Comparison of ENCODE assay signal across 7 mouse cellular contexts in the genomic region with DNA sequence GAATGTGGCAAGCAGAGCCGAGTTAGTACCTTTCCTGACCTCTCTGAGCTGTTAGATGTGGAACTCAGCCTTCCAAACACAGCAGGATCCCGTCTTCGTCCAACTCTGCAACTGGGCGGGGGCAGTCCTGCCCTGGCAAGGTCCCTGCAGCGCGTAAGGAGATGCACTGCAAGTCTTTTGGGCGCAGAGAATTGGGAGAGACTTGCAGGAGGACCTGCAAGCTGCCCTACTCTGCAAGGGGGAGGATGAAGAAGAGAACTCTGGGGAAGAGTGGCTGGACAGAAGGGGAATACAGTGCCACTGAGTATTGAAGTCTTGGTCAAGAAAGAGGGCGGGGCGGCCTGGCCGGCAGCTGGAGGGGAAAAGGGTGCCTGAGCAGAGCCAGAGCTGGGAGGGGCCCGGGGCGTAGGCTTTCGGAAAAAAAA. TPM values are rescaled to one million over a fixed set of nuclear protein-coding genes. Genes with fewer than 3 reads are reported as not detected.
A peak's percentile ranks its signal among the peaks of the same experiment; 100 is the strongest.
DNase-seq lines count a peak whose midpoint lies in the region; ATAC-seq and TF ChIP-seq lines count a peak whose summit lies in the region.

No protein-coding gene starts in this region.

- peak overlapping the region; percentile 31 for H3K4me3 ChIP-seq in forebrain, embryonic 15.5 days
- H3K4me3 ChIP-seq in hindbrain, embryonic 10.5 days: peak overlapping the region; percentile 56
- peak overlapping the region; percentile 64 for H3K4me3 ChIP-seq in liver, adult 2 months (ENCODE audit: insufficient read depth, low read depth, low read length)
- H3K4me3 ChIP-seq in midbrain, embryonic 16.5 days (ENCODE audit: low read depth, low read length): peak overlapping the region; percentile 28

- H3K4me1 ChIP-seq in forebrain, embryonic 15.5 days: peaks cover 15% of the 10 kb centered on the region
- peaks cover 20% of the 10 kb centered on the region for H3K4me1 ChIP-seq in hindbrain, embryonic 10.5 days (replicated peaks)
- peaks cover 2% of the 10 kb centered on the region; the same call in 1 of the 2 replicates for H3K4me1 ChIP-seq in liver, adult 2 months (ENCODE audit: control insufficient read depth, insufficient read depth, low read length)
- peaks cover 9% of the 10 kb centered on the region for H3K4me1 ChIP-seq in midbrain, embryonic 16.5 days (ENCODE audit: control insufficient read depth, insufficient read depth, low read length)

- peak overlapping the region; percentile 44 for H3K4me2 ChIP-seq in forebrain, embryonic 15.5 days (replicated peaks)
- peak overlapping the region; percentile 61 for H3K4me2 ChIP-seq in midbrain, embryonic 16.5 days (ENCODE audit: low read length)

- 2% methylated on average over 13 of the region's 13 CpGs for WGBS in forebrain, embryonic 15.5 days
- WGBS in hindbrain, embryonic 10.5 days: under 1% methylated on average over 13 of the region's 13 CpGs
- 1% methylated on average over 13 of the region's 13 CpGs for WGBS in liver, adult 2 months
- 2% methylated on average over 13 of the region's 13 CpGs for WGBS in midbrain, embryonic 16.5 days

- no peaks in the 10 kb centered on the region for H3K27me3 ChIP-seq in forebrain, embryonic 15.5 days
- no peaks in the 10 kb centered on the region for H3K27me3 ChIP-seq in hindbrain, embryonic 10.5 days (ENCODE audit: insufficient read depth, poor library complexity, severe bottlenecking)
- no peaks in the 10 kb centered on the region for H3K27me3 ChIP-seq in liver, adult 2 months (ENCODE audit: control insufficient read depth, insufficient read depth, low read length)
- peaks cover 6% of the 10 kb centered on the region; the same call in 1 of the 2 replicates for H3K27me3 ChIP-seq in midbrain, embryonic 16.5 days (ENCODE audit: control insufficient read depth, insufficient read depth, low read depth, low read length)

- no peak overlapping the region for H3K27ac ChIP-seq in forebrain, embryonic 15.5 days (replicated peaks)
- H3K27ac ChIP-seq in hindbrain, embryonic 10.5 days: peak overlapping the region; percentile 65
- H3K27ac ChIP-seq in liver, adult 2 months (replicated peaks; ENCODE audit: insufficient read depth, low read depth, low read length): peak overlapping the region; percentile 30
- no peak overlapping the region for H3K27ac ChIP-seq in midbrain, embryonic 16.5 days (ENCODE audit: low read length)

- H3K36me3 ChIP-seq in forebrain, embryonic 15.5 days: no peaks in the 10 kb centered on the region
- no peaks in the 10 kb centered on the region for H3K36me3 ChIP-seq in hindbrain, embryonic 10.5 days
- H3K36me3 ChIP-seq in liver, adult 2 months (ENCODE audit: control insufficient read depth, insufficient read depth, low read length): no peaks in the 10 kb centered on the region
- H3K36me3 ChIP-seq in midbrain, embryonic 16.5 days (ENCODE audit: control insufficient read depth, insufficient read depth, low read length): no peaks in the 10 kb centered on the region

- DNase-seq in Muller cell, postnatal 12 days (ENCODE audit: inconsistent ontology term): peak; percentile 72
- peak; percentile 64 for DNase-seq in adrenal gland, postnatal 25 days
- DNase-seq in hindbrain, embryonic 10.5 days (ENCODE audit: low spot score): peak; percentile 51
- DNase-seq in liver, adult 2 months (ENCODE audit: extremely low read depth, low read depth, low spot score): peak; percentile 56
- DNase-seq in yolk sac, embryonic 10.5 days (ENCODE audit: low spot score): peak; percentile 59

- no peak for TF ChIP-seq CTCF in liver, adult 2 months (IDR thresholded peaks at IDR 0.05; ENCODE audit: low read depth, low read length)

- peak; percentile 43; the same call in 1 of the 2 replicates for ATAC-seq in forebrain, embryonic 15.5 days (replicated peaks)
- ATAC-seq in midbrain, embryonic 16.5 days: peak; percentile 51; the same call in 1 of the 2 replicates

- peak overlapping the region; percentile 4; the same call in 1 of the 2 replicates for H3K9ac ChIP-seq in forebrain, embryonic 15.5 days (replicated peaks)
- H3K9ac ChIP-seq in liver, adult 2 months (ENCODE audit: low read depth, low read length): peak overlapping the region; percentile 5; the same call in 1 of the 2 replicates
- H3K9ac ChIP-seq in midbrain, embryonic 16.5 days (ENCODE audit: low read depth, low read length): 0 out of 2 replicates have a peak overlapping the region, but pooled peaks have one; percentile 3

- H3K9me3 ChIP-seq in forebrain, embryonic 15.5 days: no peaks in the 10 kb centered on the region
- H3K9me3 ChIP-seq in hindbrain, embryonic 10.5 days: no peaks in the 10 kb centered on the region
- no peaks in the 10 kb centered on the region for H3K9me3 ChIP-seq in midbrain, embryonic 16.5 days (replicated peaks; ENCODE audit: control insufficient read depth, low read length, poor library complexity, severe bottlenecking)

- H3K79me2 ChIP-seq in liver, adult 2 months (ENCODE audit: control insufficient read depth, insufficient read depth, low read length): no peaks in the 10 kb centered on the region

- no peak for TF ChIP-seq POLR2A in liver, adult 2 months (IDR thresholded peaks at IDR 0.05; ENCODE audit: extremely low read depth, insufficient read depth, low read length)

RNA-seq across cellular contexts. Expression of a gene that starts 0.7 kb away (rescaled TPM):
- total RNA-seq in adrenal gland, postnatal 25 days (2021): 14.3 and 16.5 TPM in 2 replicates
- 0.81 and 1.2 TPM in 2 replicates for polyA plus RNA-seq in forebrain, embryonic 15.5 days (2015; fragmentation: Nextera tagmentation; extraction: Ambion mirVana)
- 2.7 and 3.2 TPM in 2 replicates for polyA plus RNA-seq in hindbrain, embryonic 10.5 days (2016; fragmentation: Nextera tagmentation; extraction: Ambion mirVana)
- 4.2 and 7.0 TPM in 2 replicates for total RNA-seq in liver, adult 2 months (2014; rRNA removed)
- polyA plus RNA-seq in liver, adult 2 months (2012; rRNA removed): 1.7 and 2.1 TPM in 2 replicates
- polyA plus RNA-seq in midbrain, embryonic 16.5 days (2015; fragmentation: Nextera tagmentation; extraction: Ambion mirVana): 1.1 TPM in 2 replicates

Comparison
In these comparisons a context has a peak if more than half of its experiments do, and no peak if none do; other contexts are left out.
1. H3K27ac ChIP-seq: peak in hindbrain, embryonic 10.5 days (single experiment) and liver, adult 2 months (single experiment); none in forebrain, embryonic 15.5 days (single experiment) and midbrain, embryonic 16.5 days (single experiment).
2. Peak in every context shown above with its lines, with median percentiles within 50 percentile points of each other: DNase-seq, H3K4me3 ChIP-seq and H3K9ac ChIP-seq.